Mouse (Mus musculus): Measurements from ENCODE around the gene Garnl3.

GRCm38 (mm10) chr2:32997792-32998191, 133.7 kb downstream of the Garnl3 start:
- TF ChIP-seq POLR2AphosphoS5 (IDR thresholded peaks at IDR 0.05; ENCODE audit: insufficient replicate concordance, low read depth, low read length) (no peak), CTCF (IDR thresholded peaks at IDR 0.05; ENCODE audit: low read depth, low read length) (no peak), GATA2 (IDR thresholded peaks at IDR 0.05; ENCODE audit: borderline replicate concordance, low read depth, low read length) (no peak), GATA1 (IDR thresholded peaks at IDR 0.05; ENCODE audit: borderline replicate concordance, low read length) (no peak)
